Mouse (Mus musculus) hindbrain, embryonic 16.5 days (tissue): ENCODE data around the gene Sppl3. TPM values are rescaled to one million over a fixed set of nuclear protein-coding genes. Genes with fewer than 3 reads are reported as not detected.
A peak's percentile ranks its signal among the peaks of the same experiment; 100 is the strongest.

ENCODE experiments used
- ATAC-seq: fragments of 200-750 bp; cut with Nextera tagmentation; 2 replicates; pipeline ENCODE4 v1.8.0; 2017; ENCODE audit warnings: moderate TSS enrichment, moderate library complexity
- H3K27ac ChIP-seq: fragments of 300-500 bp; sonication (generic); 2 replicates; pipeline ENCODE4 v1.5.1; 2014; ENCODE audit warnings: low read depth, mild to moderate bottlenecking, control low read depth, low read length, moderate library complexity
- H3K27me3 ChIP-seq: fragments of 300-500 bp; sonication (generic); replicated peaks from 2 replicates; pipeline ENCODE4 v1.6.1; 2014; ENCODE audit warnings: low read length; ENCODE audit not compliant: control insufficient read depth, insufficient read depth
- H3K36me3 ChIP-seq: fragments of 300-500 bp; sonication (generic); 2 replicates; pipeline ENCODE4 v1.6.1; 2014; ENCODE audit warnings: mild to moderate bottlenecking, low read length, moderate library complexity, mixed read lengths; ENCODE audit not compliant: control insufficient read depth, insufficient read depth
- H3K4me1 ChIP-seq: fragments of 300-500 bp; sonication (generic); 2 replicates; pipeline ENCODE4 v1.6.1; 2014; ENCODE audit warnings: low read depth, low read length; ENCODE audit not compliant: control insufficient read depth, insufficient read depth
- H3K4me2 ChIP-seq: fragments of 300-500 bp; sonication (generic); 2 replicates; pipeline ENCODE4 v1.6.1; 2014; ENCODE audit warnings: mild to moderate bottlenecking, low read length, control low read depth, moderate library complexity
- H3K4me3 ChIP-seq: fragments of 300-500 bp; sonication (generic); 2 replicates; pipeline ENCODE4 v1.5.1; 2014; ENCODE audit warnings: mild to moderate bottlenecking, low read length, control low read depth, moderate library complexity
- H3K9ac ChIP-seq: fragments of 300-500 bp; sonication (generic); 2 replicates; pipeline ENCODE4 v1.6.1; 2014; ENCODE audit warnings: low read depth, mild to moderate bottlenecking, control low read depth, low read length, moderate library complexity
- H3K9me3 ChIP-seq: fragments of 300-500 bp; sonication (generic); 2 replicates; pipeline ENCODE4 v1.6.1; 2014; ENCODE audit warnings: mild to moderate bottlenecking, low read length, moderate library complexity; ENCODE audit not compliant: control insufficient read depth
- WGBS: fragments of 180-500 bp; shearing (Covaris S2); extraction: QIAGEN DNeasy Blood & Tissue Kit; methylation state at CpG from one replicate; pipeline ENCODE4 v1.1.7; 2014; 5-methylcytosine and 5-hydroxymethylcytosine counted together
- polyA plus RNA-seq: library from polyadenylated mRNA; unstranded; fragments of >200 nt; fragmentation: Nextera tagmentation; extraction: Ambion mirVana; gene quantifications from 2 replicates; pipeline ENCODE4 v1.2.1, GENCODE M21; 2015

The Sppl3 gene
- polyA plus RNA-seq, 1 experiment from 2014 or later: 17.3 TPM

GRCm38 (mm10) chr5:115116426-115116825, 105.5 kb downstream of the Sppl3 start:
- Histone ChIP-seq H3K9me3 (no peaks in the 10 kb centered on the region), H3K4me1 (peaks cover 6% of the 10 kb centered on the region), H3K4me2 (no peak overlapping the region), H3K9ac (no peak overlapping the region), H3K27me3 (no peaks in the 10 kb centered on the region), H3K4me3 (no peak overlapping the region), H3K27ac (no peak overlapping the region), H3K36me3 (peaks cover 5% of the 10 kb centered on the region; the same call in 1 of the 2 replicates)
- ATAC-seq: no peak
- WGBS: 94% methylated on average over 3 of the region's 3 CpGs

DNA sequence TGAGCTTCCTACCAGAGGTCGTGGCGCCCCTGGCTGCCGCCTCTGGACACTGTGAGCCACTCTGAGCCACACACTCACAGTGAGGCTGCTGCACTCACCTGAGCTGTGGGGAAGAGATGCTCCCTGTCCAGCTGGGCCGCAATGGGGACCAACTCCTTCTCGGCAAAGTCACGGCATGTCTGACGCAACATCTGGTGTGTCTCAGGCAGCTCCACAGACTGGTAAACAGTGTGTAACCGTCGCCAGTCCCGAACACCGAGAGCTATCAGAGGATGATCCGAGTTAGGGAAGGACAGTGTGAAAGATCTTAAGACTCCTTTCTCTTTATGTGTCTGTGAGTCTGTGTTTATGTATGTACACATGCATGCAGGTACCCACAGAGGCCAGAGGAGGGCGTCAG, 106.5 kb downstream of the Sppl3 start:
- ATAC-seq: no peak
- H3K27ac ChIP-seq: no peak overlapping the region
- H3K36me3 ChIP-seq: peaks cover 3% of the 10 kb centered on the region; the same call in 1 of the 2 replicates
- no peaks in the 10 kb centered on the region for H3K9me3 ChIP-seq
- 95% methylated on average over 13 of the region's 13 CpGs for WGBS
- H3K4me2 ChIP-seq: no peak overlapping the region
- H3K4me3 ChIP-seq: no peak overlapping the region
- H3K27me3 ChIP-seq: no peaks in the 10 kb centered on the region
- H3K4me1 ChIP-seq: peaks cover 6% of the 10 kb centered on the region
- no peak overlapping the region for H3K9ac ChIP-seq

- ATAC-seq: peak; percentile 90
- Histone ChIP-seq H3K9ac (peak within 1 kb of the TSS; percentile 80), H3K9me3 (no peaks in the 10 kb centered on the region), H3K27me3 (no peaks in the 10 kb centered on the region), H3K36me3 (0 out of 2 replicates have a peak, but pooled peaks cover 2% of the 10 kb centered on the region), H3K4me3 (peak within 1 kb of the TSS; percentile 69), H3K27ac (peak within 1 kb of the TSS; percentile 6; the same call in 1 of the 2 replicates), H3K4me2 (peak within 1 kb of the TSS; percentile 88), H3K4me1 (peaks cover 6% of the 10 kb centered on the region)
- 0% methylated on average over 31 of the region's 39 CpGs for WGBS
Measured at GRCm38 (mm10) chr5:115118961-115119570, 108.1 kb downstream of the Sppl3 start, which contains the start of gene Acads. Acads (minus strand) TSS chr5:115119346.

- 70% methylated on average over 5 of the region's 5 CpGs for WGBS
- no peak for ATAC-seq
Measured at GRCm38 (mm10) chr5:115120978-115121377, 110.0 kb downstream of the Sppl3 start.

GRCm38 (mm10) chr5:115124690-115125089, 113.8 kb downstream of the Sppl3 start:
- Histone ChIP-seq H3K4me3 (no peak overlapping the region), H3K9ac (no peak overlapping the region), H3K27me3 (no peaks in the 10 kb centered on the region), H3K4me1 (peaks cover 9% of the 10 kb centered on the region), H3K9me3 (no peaks in the 10 kb centered on the region), H3K36me3 (peaks cover 24% of the 10 kb centered on the region), H3K27ac (no peak overlapping the region), H3K4me2 (no peak overlapping the region)
- 94% methylated on average over 6 of the region's 6 CpGs for WGBS
- ATAC-seq: no peak

More at GRCm38 (mm10) chr5:115120978-115121377, 110.0 kb downstream of the Sppl3 start:
- Histone ChIP-seq H3K27ac (no peak overlapping the region), H3K4me2 (no peak overlapping the region), H3K9me3 (no peaks in the 10 kb centered on the region), H3K27me3 (no peaks in the 10 kb centered on the region), H3K4me1 (peaks cover 15% of the 10 kb centered on the region), H3K9ac (no peak overlapping the region), H3K4me3 (no peak overlapping the region), H3K36me3 (peaks cover 7% of the 10 kb centered on the region; the same call in 1 of the 2 replicates)

DNA sequence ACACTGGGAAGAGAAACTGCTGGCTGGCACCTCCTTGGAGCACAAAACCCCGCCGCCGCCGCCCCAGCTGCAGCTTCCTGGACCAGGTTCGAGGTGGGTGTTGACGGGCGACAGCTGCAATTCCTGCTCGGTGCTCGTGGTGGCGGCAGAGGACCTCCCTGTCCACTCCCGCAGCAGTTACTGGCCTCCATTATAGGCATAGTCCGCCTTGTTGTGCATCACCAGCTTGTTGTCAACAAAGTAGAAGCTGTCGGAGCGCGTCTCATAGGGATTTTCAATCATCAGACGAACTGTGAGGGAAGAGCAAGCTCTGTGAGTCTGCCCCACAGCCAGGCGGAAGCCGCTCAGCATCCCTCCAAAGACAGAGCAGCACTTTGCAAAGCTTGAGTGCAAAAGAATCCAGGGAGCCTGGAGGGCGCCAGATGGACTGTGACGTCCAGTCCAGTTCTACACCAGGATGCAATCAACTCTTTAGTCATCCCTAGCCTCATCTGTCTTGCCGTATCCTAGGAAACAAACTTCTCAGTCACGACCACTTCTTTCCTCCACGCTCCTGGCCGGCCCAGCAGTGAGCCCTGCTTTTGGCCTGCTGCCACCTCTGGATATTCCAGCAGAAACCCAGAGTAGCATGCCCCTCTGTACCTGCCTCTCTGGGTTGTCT, 114.4 kb downstream of the Sppl3 start:
- Histone ChIP-seq H3K4me2 (peak overlapping the region; percentile 29; the same call in 1 of the 2 replicates), H3K9ac (0 out of 2 replicates have a peak overlapping the region, but pooled peaks have one; percentile 26), H3K27ac (peak overlapping the region; percentile 61), H3K4me1 (peaks cover 9% of the 10 kb centered on the region), H3K36me3 (peaks cover 29% of the 10 kb centered on the region), H3K9me3 (no peaks in the 10 kb centered on the region), H3K27me3 (no peaks in the 10 kb centered on the region), H3K4me3 (no peak overlapping the region)
- ATAC-seq: peak; percentile 80
- 15% methylated on average over 24 of the region's 24 CpGs for WGBS

DNA sequence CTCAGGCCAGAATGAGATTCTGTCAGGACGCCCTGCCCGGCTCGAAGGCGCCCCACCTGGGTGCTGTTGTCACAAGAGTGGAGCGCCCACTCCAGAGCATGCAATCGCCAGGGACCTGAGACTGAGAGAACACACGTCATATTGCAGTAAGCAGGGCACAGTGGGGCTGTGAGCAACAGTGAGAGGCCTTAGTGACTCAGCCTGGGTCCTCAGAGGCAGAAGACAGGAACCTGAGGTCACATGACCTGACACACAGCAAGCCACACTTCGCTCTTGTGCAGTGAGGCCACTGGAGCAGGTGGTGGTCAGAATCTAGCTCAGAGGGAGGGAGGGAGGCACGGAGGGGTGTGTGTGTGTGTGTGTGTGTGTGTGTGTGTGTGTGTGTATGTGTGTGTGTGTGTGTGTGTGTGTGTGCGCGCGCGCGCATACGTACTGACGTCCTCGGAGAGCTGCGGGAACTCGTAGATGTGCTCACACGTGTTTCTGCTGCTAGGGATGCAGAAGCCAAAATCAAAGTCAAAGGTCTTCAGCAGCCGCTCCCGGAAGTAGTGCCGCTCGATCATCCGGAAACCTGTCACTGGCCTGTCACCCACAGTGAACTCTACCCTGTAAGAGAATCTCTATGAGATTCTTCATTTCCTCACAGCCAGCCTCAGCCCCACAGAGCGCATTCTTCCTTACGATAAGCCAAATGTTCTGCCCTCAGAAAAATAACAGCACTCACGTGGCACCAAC, 115.8 kb downstream of the Sppl3 start:
- no peak for ATAC-seq
- Histone ChIP-seq H3K9ac (no peak overlapping the region; the same call in 1 of the 2 replicates), H3K27ac (no peak overlapping the region), H3K27me3 (no peaks in the 10 kb centered on the region), H3K4me1 (peaks cover 9% of the 10 kb centered on the region), H3K4me3 (no peak overlapping the region), H3K9me3 (no peaks in the 10 kb centered on the region), H3K36me3 (peaks cover 29% of the 10 kb centered on the region), H3K4me2 (no peak overlapping the region)
- 88% methylated on average over 25 of the region's 28 CpGs for WGBS

DNA sequence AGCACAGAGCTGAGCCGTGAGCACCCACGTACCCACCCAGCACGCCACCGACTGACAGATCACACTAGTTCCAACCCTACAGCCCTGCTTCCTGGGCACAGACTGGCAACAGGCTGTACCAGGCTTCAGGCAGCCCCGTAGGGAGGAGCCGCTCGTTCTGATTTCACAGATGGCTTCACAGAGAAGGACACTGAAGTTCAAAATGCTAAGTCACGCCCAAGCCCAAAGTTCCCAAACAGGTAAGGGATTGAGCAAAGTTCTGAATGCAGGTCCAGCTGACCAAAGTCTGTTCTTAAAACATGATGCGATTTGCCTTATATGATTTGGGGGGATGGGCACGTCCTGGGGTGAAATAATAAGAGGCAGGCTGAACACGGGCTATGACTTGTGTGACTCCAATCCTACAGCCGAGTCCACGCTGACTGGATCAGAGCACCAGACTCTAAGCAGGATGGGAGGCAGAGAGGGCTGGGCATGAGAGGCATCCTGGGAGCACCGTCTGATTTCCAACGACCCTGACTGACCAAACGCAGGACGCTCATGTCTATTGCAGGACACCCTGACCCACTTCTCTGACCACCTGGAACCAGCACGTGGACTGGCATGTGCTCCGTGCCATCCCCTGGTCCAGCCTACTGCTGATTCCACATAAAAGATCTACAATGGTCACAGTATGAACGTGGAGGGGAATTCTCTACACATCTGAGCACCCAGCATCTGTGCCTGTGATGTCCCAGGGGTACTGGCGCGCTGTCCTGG, 116.7 kb downstream of the Sppl3 start:
- Histone ChIP-seq H3K27ac (no peak overlapping the region), H3K9me3 (no peaks in the 10 kb centered on the region), H3K4me1 (peaks cover 10% of the 10 kb centered on the region), H3K36me3 (peaks cover 29% of the 10 kb centered on the region), H3K4me3 (no peak overlapping the region), H3K9ac (no peak overlapping the region), H3K27me3 (no peaks in the 10 kb centered on the region), H3K4me2 (no peak overlapping the region)
- ATAC-seq: no peak
- 92% methylated on average over 22 of the region's 22 CpGs for WGBS
